Mouse (Mus musculus) effector memory CD4-positive, alpha-beta T cell, adult 5 months (primary cell): ENCODE measurements around the gene Kcnj2. TPM values are rescaled to one million over a fixed set of nuclear protein-coding genes. Genes with fewer than 3 reads are reported as not detected.

Experiments used
- polyA plus RNA-seq: library from polyadenylated mRNA; unstranded; fragments of 100-300 nt; shearing (Covaris generic); gene quantifications from one replicate; pipeline ENCODE4 v1.2.1, GENCODE M21; 2017

Gene Kcnj2
- polyA plus RNA-seq: not detected

GRCm38 (mm10) chr11:111065635-111066298, at the start of gene Kcnj2:
Gene Kcnj2 (plus strand): TSS chr11:111066164.

Other genes with a start within 250 kb of the Kcnj2 start
- gene Kcnj16, start 98.1 kb upstream of the Kcnj2 start, polyA plus RNA-seq: not detected